Mouse (Mus musculus): ENCODE data around the gene Zfp59.
"Not testable (repeated sequence)": the region's sequence is repeated elsewhere in the genome, so short reads cannot be mapped to it uniquely, and the experiment has no call there.

Zfp59 gene

GRCm38 (mm10) chr7:27838323-27839249 lies at the start of gene Zfp59:
Zfp59 (plus strand) TSS chr7:27838607.
- in situ Hi-C loops (cut with MboI, MseI) = no loop called here

GRCm38 (mm10) chr7:27789306-27789705 lies 49.1 kb upstream of the Zfp59 start:
- in situ Hi-C loops (cut with MboI, MseI) = no loop called here

- in situ Hi-C loops (cut with MboI, MseI) = not testable (repeated sequence)
Measured at GRCm38 (mm10) chr7:27793865-27794264, 44.5 kb upstream of the Zfp59 start.

GRCm38 (mm10) chr7:27794566-27794965 lies 43.8 kb upstream of the Zfp59 start:
- in situ Hi-C loops (cut with MboI, MseI) = no loop called here

GRCm38 (mm10) chr7:27797906-27798811 lies 40.2 kb upstream of the Zfp59 start:
- in situ Hi-C loops (cut with MboI, MseI) = no loop called here

GRCm38 (mm10) chr7:27801137-27801536 lies 37.3 kb upstream of the Zfp59 start:
- in situ Hi-C loops (cut with MboI, MseI) = loop anchor here (5.0 to 10.0 kb wide), 2 partner anchors 69 to 116 kb away; partner anchors contain the start of genes Zfp60 and Zfp607b

- in situ Hi-C loops (cut with MboI, MseI) = loop anchor here (5.0 to 10.0 kb wide), 2 partner anchors 71 to 118 kb away; partner anchors contain the start of genes Zfp60 and Zfp607b
Measured at GRCm38 (mm10) chr7:27802986-27803385, 35.4 kb upstream of the Zfp59 start.

GRCm38 (mm10) chr7:27804297-27805030 lies 33.9 kb upstream of the Zfp59 start:
- in situ Hi-C loops (cut with MboI, MseI) = loop anchor here (5.0 to 10.0 kb wide), 2 partner anchors 72 to 120 kb away; partner anchors contain the start of genes Zfp60 and Zfp607b

- in situ Hi-C loops (cut with MboI, MseI) = loop anchor here (10.0 kb wide), 1 partner anchor 122 kb away; the partner anchor contains the start of gene Zfp607b
Measured at GRCm38 (mm10) chr7:27806896-27807295, 31.5 kb upstream of the Zfp59 start, which contains the start of gene Zfp626. Zfp626 (plus strand) TSS chr7:27807196.

- in situ Hi-C loops (cut with MboI, MseI) = loop anchor here (10.0 kb wide), 1 partner anchor 123 kb away; the partner anchor contains the start of gene Zfp607b
Measured at GRCm38 (mm10) chr7:27807305-27807704, 31.1 kb upstream of the Zfp59 start.

GRCm38 (mm10) chr7:27818526-27819110 lies 19.8 kb upstream of the Zfp59 start:
- in situ Hi-C loops (cut with MboI, MseI) = no loop called here

GRCm38 (mm10) chr7:27822611-27823010 lies 15.8 kb upstream of the Zfp59 start:
- in situ Hi-C loops (cut with MboI, MseI) = no loop called here

GRCm38 (mm10) chr7:27834131-27834530 lies 4.3 kb upstream of the Zfp59 start:
- in situ Hi-C loops (cut with MboI, MseI) = no loop called here

GRCm38 (mm10) chr7:27837896-27838295 lies 511 bp upstream of the Zfp59 start:
- in situ Hi-C loops (cut with MboI, MseI) = no loop called here

GRCm38 (mm10) chr7:27839596-27839995 lies 1.2 kb downstream of the Zfp59 start:
- in situ Hi-C loops (cut with MboI, MseI) = no loop called here

- in situ Hi-C loops (cut with MboI, MseI) = no loop called here
Measured at GRCm38 (mm10) chr7:27840104-27840503, 1.7 kb downstream of the Zfp59 start.

- in situ Hi-C loops (cut with MboI, MseI) = no loop called here
Measured at GRCm38 (mm10) chr7:27857227-27857626, 18.8 kb downstream of the Zfp59 start, which contains the start of gene Zfp607a. Zfp607a (plus strand) TSS chr7:27857527.

- in situ Hi-C loops (cut with MboI, MseI) = no loop called here
Measured at GRCm38 (mm10) chr7:27859301-27860251, 21.2 kb downstream of the Zfp59 start.

Data from T-helper 2 cell (primary cell).